Mouse (Mus musculus): ENCODE results near the gene Itsn1. TPM values are rescaled to one million over a fixed set of nuclear protein-coding genes. Genes with fewer than 3 reads are reported as not detected.

The Itsn1 gene
- polyA plus RNA-seq, 1 experiment, result 43.7 TPM

DNA sequence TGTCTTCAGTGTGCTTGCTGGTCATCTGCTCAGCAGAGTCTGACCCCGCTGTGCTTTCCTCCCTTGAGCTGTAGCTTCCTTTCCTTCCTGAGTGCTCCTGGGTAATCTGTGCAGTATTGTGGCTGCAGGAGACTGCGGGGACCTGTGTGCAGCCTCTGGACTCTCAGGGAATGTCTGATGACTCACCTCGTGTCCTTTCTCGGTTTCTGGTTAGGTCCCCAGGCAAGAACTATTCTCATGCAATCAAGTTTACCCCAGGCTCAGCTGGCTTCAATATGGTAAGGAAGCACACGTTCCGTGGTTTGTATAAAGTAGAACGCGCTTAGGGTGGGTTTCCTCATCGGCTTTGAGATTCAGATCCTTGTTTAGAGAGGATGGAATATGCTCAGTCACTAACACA lies 82.8 kb downstream of the Itsn1 start:
- TF ChIP-seq CTCF (IDR thresholded peaks at IDR 0.05; ENCODE audit: insufficient read depth, low read length) (no peak), POLR2A (IDR thresholded peaks at IDR 0.05; ENCODE audit: borderline replicate concordance, extremely low read depth, low read depth, low read length) (no peak)
- no peak for DNase-seq
- H3K4me1 ChIP-seq (ENCODE audit: control insufficient read depth, insufficient read depth, low read length), result no peaks in the 10 kb centered on the region
- 88% methylated on average over 9 of the region's 9 CpGs for WGBS
- H3K4me3 ChIP-seq (replicated peaks; ENCODE audit: extremely low read depth, low read depth, low read length), result no peak overlapping the region

- no peaks in the 10 kb centered on the region for H3K4me1 ChIP-seq (ENCODE audit: control insufficient read depth, insufficient read depth, low read length)
- DNase-seq, result no peak
- WGBS, result 97% methylated on average over 6 of the region's 6 CpGs
- no peak overlapping the region for H3K4me3 ChIP-seq (replicated peaks; ENCODE audit: extremely low read depth, low read depth, low read length)
- TF ChIP-seq CTCF (IDR thresholded peaks at IDR 0.05; ENCODE audit: insufficient read depth, low read length) (no peak), POLR2A (IDR thresholded peaks at IDR 0.05; ENCODE audit: borderline replicate concordance, extremely low read depth, low read depth, low read length) (no peak)
Measured at GRCm38 (mm10) chr16:91813543-91813942, 84.5 kb downstream of the Itsn1 start.

GRCm38 (mm10) chr16:91815067-91815466 lies 86.0 kb downstream of the Itsn1 start:
- TF ChIP-seq CTCF (IDR thresholded peaks at IDR 0.05; ENCODE audit: insufficient read depth, low read length) (no peak), POLR2A (IDR thresholded peaks at IDR 0.05; ENCODE audit: borderline replicate concordance, extremely low read depth, low read depth, low read length) (no peak)
- H3K4me1 ChIP-seq (ENCODE audit: control insufficient read depth, insufficient read depth, low read length), result no peaks in the 10 kb centered on the region
- 80% methylated on average over 3 of the region's 3 CpGs for WGBS
- H3K4me3 ChIP-seq (replicated peaks; ENCODE audit: extremely low read depth, low read depth, low read length), result no peak overlapping the region
- DNase-seq, result no peak

GRCm38 (mm10) chr16:91820299-91820698 lies 91.2 kb downstream of the Itsn1 start:
- H3K4me1 ChIP-seq (ENCODE audit: control insufficient read depth, insufficient read depth, low read length), result no peaks in the 10 kb centered on the region
- no peak overlapping the region for H3K4me3 ChIP-seq (replicated peaks; ENCODE audit: extremely low read depth, low read depth, low read length)
- TF ChIP-seq POLR2A (IDR thresholded peaks at IDR 0.05; ENCODE audit: borderline replicate concordance, extremely low read depth, low read depth, low read length) (no peak), CTCF (IDR thresholded peaks at IDR 0.05; ENCODE audit: insufficient read depth, low read length) (no peak)
- DNase-seq, result no peak
- WGBS, result 85% methylated on average over 8 of the region's 8 CpGs

DNA sequence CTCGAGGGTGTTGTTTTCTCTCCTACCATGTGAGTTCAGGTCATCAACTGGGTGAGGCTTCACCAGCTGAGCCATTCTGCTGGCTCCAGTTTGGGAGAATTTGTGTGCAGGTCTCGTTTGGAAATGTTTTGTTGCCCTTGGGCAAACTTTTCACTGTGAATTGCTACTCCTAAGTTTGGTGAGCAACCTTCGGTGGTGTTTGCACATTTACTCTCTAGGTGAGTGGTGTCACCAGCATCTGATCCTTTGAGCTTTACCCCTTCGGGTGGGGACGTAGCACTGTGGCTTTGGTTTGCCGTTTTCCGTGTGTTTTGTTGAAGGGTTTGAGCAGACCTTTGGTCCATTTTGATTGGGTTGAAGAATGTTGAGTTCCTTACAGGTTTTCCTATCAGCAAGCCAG lies 93.2 kb downstream of the Itsn1 start:
- TF ChIP-seq POLR2A (IDR thresholded peaks at IDR 0.05; ENCODE audit: borderline replicate concordance, extremely low read depth, low read depth, low read length), result no peak
- no peak for TF ChIP-seq CTCF (IDR thresholded peaks at IDR 0.05; ENCODE audit: insufficient read depth, low read length)
- DNase-seq, result no peak
- WGBS, result 86% methylated on average over 7 of the region's 7 CpGs
- no peak overlapping the region for H3K4me3 ChIP-seq (replicated peaks; ENCODE audit: extremely low read depth, low read depth, low read length)
- H3K4me1 ChIP-seq (ENCODE audit: control insufficient read depth, insufficient read depth, low read length), result peaks cover 5% of the 10 kb centered on the region; the same call in 1 of the 2 replicates

DNA sequence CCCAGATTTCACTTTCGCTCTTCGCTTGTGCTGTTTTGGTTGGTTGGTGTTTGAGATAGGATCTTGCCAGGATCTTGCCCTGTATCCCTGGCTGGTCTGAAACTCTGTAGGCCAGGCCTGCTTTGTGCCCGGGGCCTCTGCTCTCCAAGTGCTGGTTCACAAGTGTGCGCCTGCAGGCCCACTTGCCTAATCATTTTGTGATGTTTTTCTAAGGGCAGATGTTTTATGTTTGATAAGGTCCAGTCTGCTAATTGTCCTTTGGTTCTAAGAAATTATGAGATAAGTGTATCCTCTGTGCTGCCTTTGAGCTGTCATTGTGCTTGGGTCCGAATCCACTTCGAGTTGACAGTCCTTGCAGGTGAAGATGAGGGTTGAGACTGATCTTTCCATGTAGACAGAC lies 93.7 kb downstream of the Itsn1 start:
- Histone ChIP-seq H3K4me1 (ENCODE audit: control insufficient read depth, insufficient read depth, low read length) (peaks cover 8% of the 10 kb centered on the region; the same call in 1 of the 2 replicates), H3K4me3 (replicated peaks; ENCODE audit: extremely low read depth, low read depth, low read length) (no peak overlapping the region)
- TF ChIP-seq CTCF (IDR thresholded peaks at IDR 0.05; ENCODE audit: insufficient read depth, low read length) (no peak), POLR2A (IDR thresholded peaks at IDR 0.05; ENCODE audit: borderline replicate concordance, extremely low read depth, low read depth, low read length) (no peak)
- no peak for DNase-seq
- 86% methylated on average over 6 of the region's 6 CpGs for WGBS

DNA sequence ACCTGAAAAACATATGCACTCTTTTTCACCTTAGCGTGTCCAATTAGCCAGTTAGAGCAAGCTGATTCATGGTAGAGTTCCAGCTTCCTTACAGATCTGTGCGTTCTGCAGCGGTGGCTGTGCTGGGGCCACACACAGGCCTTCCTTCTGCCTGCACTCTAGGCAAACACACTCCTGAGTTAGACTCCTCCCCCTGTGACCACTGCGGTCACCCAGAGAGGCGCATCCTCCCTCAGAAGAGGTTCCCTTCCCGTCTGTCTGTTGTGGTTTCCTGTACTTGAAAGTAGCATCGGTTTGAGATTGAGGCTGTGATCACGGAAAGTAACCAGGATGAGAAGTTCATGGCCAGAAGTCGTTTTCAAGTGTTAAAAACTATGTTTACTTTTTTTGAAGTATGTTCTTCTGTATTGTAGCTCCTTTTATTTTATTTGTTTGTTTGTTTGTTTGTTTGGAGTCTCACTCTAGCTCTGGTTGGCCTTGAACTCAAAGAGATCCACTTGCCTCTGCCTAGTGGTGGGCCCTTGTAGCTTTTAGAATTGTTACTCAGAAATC lies 96.8 kb downstream of the Itsn1 start:
- TF ChIP-seq POLR2A (IDR thresholded peaks at IDR 0.05; ENCODE audit: borderline replicate concordance, extremely low read depth, low read depth, low read length) (no peak), CTCF (IDR thresholded peaks at IDR 0.05; ENCODE audit: insufficient read depth, low read length) (no peak)
- WGBS, result 38% methylated on average over 9 of the region's 9 CpGs
- DNase-seq, result no peak
- H3K4me3 ChIP-seq (replicated peaks; ENCODE audit: extremely low read depth, low read depth, low read length), result no peak overlapping the region
- peaks cover 8% of the 10 kb centered on the region; the same call in 1 of the 2 replicates for H3K4me1 ChIP-seq (ENCODE audit: control insufficient read depth, insufficient read depth, low read length)

- Histone ChIP-seq H3K4me3 (replicated peaks; ENCODE audit: extremely low read depth, low read depth, low read length) (no peak overlapping the region), H3K4me1 (ENCODE audit: control insufficient read depth, insufficient read depth, low read length) (peaks cover 8% of the 10 kb centered on the region; the same call in 1 of the 2 replicates)
- TF ChIP-seq CTCF (IDR thresholded peaks at IDR 0.05; ENCODE audit: insufficient read depth, low read length) (no peak), POLR2A (IDR thresholded peaks at IDR 0.05; ENCODE audit: borderline replicate concordance, extremely low read depth, low read depth, low read length) (no peak)
- no peak for DNase-seq
- WGBS, result 68% methylated on average over 2 of the region's 2 CpGs
Measured at GRCm38 (mm10) chr16:91826893-91827292, 97.8 kb downstream of the Itsn1 start.

GRCm38 (mm10) chr16:91827456-91827855 lies 98.4 kb downstream of the Itsn1 start:
- H3K4me3 ChIP-seq (replicated peaks; ENCODE audit: extremely low read depth, low read depth, low read length), result no peak overlapping the region
- peaks cover 8% of the 10 kb centered on the region; the same call in 1 of the 2 replicates for H3K4me1 ChIP-seq (ENCODE audit: control insufficient read depth, insufficient read depth, low read length)
- 56% methylated on average over 5 of the region's 5 CpGs for WGBS
- DNase-seq, result no peak
- no peak for TF ChIP-seq CTCF (IDR thresholded peaks at IDR 0.05; ENCODE audit: insufficient read depth, low read length)
- no peak for TF ChIP-seq POLR2A (IDR thresholded peaks at IDR 0.05; ENCODE audit: borderline replicate concordance, extremely low read depth, low read depth, low read length)

DNA sequence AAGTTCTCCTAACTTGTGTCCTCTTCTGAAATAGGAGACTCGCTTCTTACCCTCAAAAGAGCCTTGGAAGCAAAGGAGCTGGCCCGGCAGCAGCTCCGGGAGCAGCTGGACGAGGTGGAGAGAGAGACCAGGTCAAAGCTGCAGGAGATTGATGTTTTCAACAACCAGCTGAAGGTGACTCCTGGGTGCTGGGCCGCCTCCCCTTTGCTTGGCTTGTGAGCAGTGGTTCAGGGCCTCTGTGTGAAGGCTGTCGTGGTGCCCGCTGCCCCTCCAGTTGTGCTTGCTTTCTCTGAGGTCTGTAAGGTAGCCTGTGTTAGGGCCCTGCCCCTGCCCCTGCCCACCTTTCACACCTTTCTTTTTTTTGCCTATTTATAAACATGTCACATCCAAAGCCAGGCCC lies 99.1 kb downstream of the Itsn1 start:
- no peak for DNase-seq
- H3K4me1 ChIP-seq (ENCODE audit: control insufficient read depth, insufficient read depth, low read length), result peaks cover 8% of the 10 kb centered on the region; the same call in 1 of the 2 replicates
- WGBS, result 72% methylated on average over 7 of the region's 7 CpGs
- TF ChIP-seq POLR2A (IDR thresholded peaks at IDR 0.05; ENCODE audit: borderline replicate concordance, extremely low read depth, low read depth, low read length) (no peak), CTCF (IDR thresholded peaks at IDR 0.05; ENCODE audit: insufficient read depth, low read length) (no peak)
- no peak overlapping the region for H3K4me3 ChIP-seq (replicated peaks; ENCODE audit: extremely low read depth, low read depth, low read length)
